In the genomic region with DNA sequence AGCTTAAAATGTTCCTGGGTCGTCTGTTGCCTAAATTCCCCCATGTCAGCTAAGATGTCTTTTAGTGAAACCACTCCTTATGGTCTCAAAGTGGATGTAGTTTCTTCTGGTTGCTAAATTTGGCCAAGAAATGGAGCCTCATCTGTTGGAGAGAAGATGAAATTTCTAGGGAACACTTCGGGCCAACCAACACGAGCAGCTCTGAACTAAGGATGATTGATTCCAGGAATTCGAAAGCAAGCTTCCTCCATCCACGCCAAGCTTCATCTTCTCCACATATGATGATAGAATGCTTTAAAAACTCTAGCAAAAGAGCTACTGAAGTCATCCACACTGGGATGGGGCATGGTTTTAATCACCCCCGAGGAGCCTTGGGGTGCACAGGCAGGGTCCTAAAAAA, we compare ENCODE assay signal across 19 mouse cellular contexts.
DNase-seq lines count a peak whose midpoint lies in the region; ATAC-seq and TF ChIP-seq lines count a peak whose summit lies in the region.
"Had no signal": no experiment of that assay in that cellular context is flagged by ENCODE, and none has a peak within 500 bp of the region (broad histone marks: within the 10 kb centered on the region; RNA-seq: fewer than 3 reads in every experiment).

No protein-coding gene starts in this region.

- peak overlapping the region; percentile 77 for H3K27ac ChIP-seq in embryonic facial prominence, embryonic 14.5 days (replicated peaks; ENCODE audit: low read depth, low read length)
- H3K27ac ChIP-seq in embryonic facial prominence, embryonic 10.5 days (replicated peaks) = no peak overlapping the region
- H3K27ac ChIP-seq in heart, postnatal 0 days (ENCODE audit: low read depth) = peak overlapping the region; percentile 35; the same call in 1 of the 2 replicates
- H3K27ac ChIP-seq in heart, embryonic 12.5 days (ENCODE audit: poor library complexity, severe bottlenecking) = no peak overlapping the region
- H3K27ac ChIP-seq in stomach, embryonic 16.5 days (ENCODE audit: low read length) = 0 out of 2 replicates have a peak overlapping the region, but pooled peaks have one; percentile 40
- H3K27ac ChIP-seq in stomach, postnatal 0 days (replicated peaks) = no peak overlapping the region
- no peak overlapping the region for H3K27ac ChIP-seq in hindbrain, embryonic 12.5 days
- H3K27ac ChIP-seq: embryonic facial prominence, embryonic 13.5 days; forebrain, embryonic 10.5 days; forebrain, embryonic 15.5 days; gastrocnemius, adult 2 months; heart, embryonic 10.5 days; hindbrain, embryonic 13.5 days; hindbrain, postnatal 0 days had no signal

- H3K4me3 ChIP-seq in embryonic facial prominence, embryonic 14.5 days (ENCODE audit: low read depth, low read length) = no peak overlapping the region
- H3K4me3 ChIP-seq in embryonic facial prominence, embryonic 10.5 days = no peak overlapping the region
- H3K4me3 ChIP-seq in heart, postnatal 0 days (ENCODE audit: low read depth, low read length) = no peak overlapping the region
- H3K4me3 ChIP-seq in heart, embryonic 12.5 days = no peak overlapping the region
- H3K4me3 ChIP-seq in stomach, embryonic 16.5 days (replicated peaks; ENCODE audit: low read length) = no peak overlapping the region
- no peak overlapping the region for H3K4me3 ChIP-seq in stomach, postnatal 0 days (ENCODE audit: low read depth, low read length)
- H3K4me3 ChIP-seq in hindbrain, embryonic 12.5 days = no peak overlapping the region
- H3K4me3 ChIP-seq: embryonic facial prominence, embryonic 13.5 days; erythroblast, embryonic 14.5 days; forebrain, embryonic 10.5 days; forebrain, embryonic 15.5 days; gastrocnemius, adult 2 months; heart, embryonic 10.5 days; hindbrain, embryonic 13.5 days had no signal

- H3K4me1 ChIP-seq in embryonic facial prominence, embryonic 14.5 days (ENCODE audit: control insufficient read depth, insufficient read depth, low read length) = no peaks in the 10 kb centered on the region
- no peaks in the 10 kb centered on the region for H3K4me1 ChIP-seq in embryonic facial prominence, embryonic 10.5 days
- no peaks in the 10 kb centered on the region for H3K4me1 ChIP-seq in heart, postnatal 0 days (ENCODE audit: control insufficient read depth, insufficient read depth)
- no peaks in the 10 kb centered on the region for H3K4me1 ChIP-seq in heart, embryonic 12.5 days (replicated peaks)
- no peaks in the 10 kb centered on the region for H3K4me1 ChIP-seq in stomach, embryonic 16.5 days (ENCODE audit: control insufficient read depth, insufficient read depth, low read length)
- H3K4me1 ChIP-seq in stomach, postnatal 0 days (replicated peaks; ENCODE audit: control insufficient read depth, insufficient read depth) = no peaks in the 10 kb centered on the region
- H3K4me1 ChIP-seq in hindbrain, embryonic 12.5 days = no peaks in the 10 kb centered on the region
- H3K4me1 ChIP-seq: forebrain, embryonic 10.5 days; forebrain, embryonic 15.5 days; heart, embryonic 10.5 days; hindbrain, embryonic 13.5 days had no signal

- no peaks in the 10 kb centered on the region for H3K36me3 ChIP-seq in embryonic facial prominence, embryonic 14.5 days (ENCODE audit: control insufficient read depth, insufficient read depth, low read length)
- no peaks in the 10 kb centered on the region for H3K36me3 ChIP-seq in embryonic facial prominence, embryonic 10.5 days (replicated peaks)
- no peaks in the 10 kb centered on the region for H3K36me3 ChIP-seq in heart, postnatal 0 days (replicated peaks; ENCODE audit: control insufficient read depth, insufficient read depth, low read length)
- H3K36me3 ChIP-seq in heart, embryonic 12.5 days = no peaks in the 10 kb centered on the region
- H3K36me3 ChIP-seq in stomach, embryonic 16.5 days (ENCODE audit: control insufficient read depth, insufficient read depth, low read length) = no peaks in the 10 kb centered on the region
- no peaks in the 10 kb centered on the region for H3K36me3 ChIP-seq in stomach, postnatal 0 days (ENCODE audit: control insufficient read depth, insufficient read depth, low read length)
- H3K36me3 ChIP-seq in hindbrain, embryonic 12.5 days = no peaks in the 10 kb centered on the region
- H3K36me3 ChIP-seq: embryonic facial prominence, embryonic 13.5 days; forebrain, embryonic 10.5 days; forebrain, embryonic 15.5 days; G1E; heart, embryonic 10.5 days; hindbrain, embryonic 13.5 days had no signal

- no peaks in the 10 kb centered on the region for H3K27me3 ChIP-seq in embryonic facial prominence, embryonic 14.5 days (replicated peaks; ENCODE audit: control insufficient read depth, insufficient read depth, low read length)
- H3K27me3 ChIP-seq in embryonic facial prominence, embryonic 10.5 days (replicated peaks; ENCODE audit: low read depth, poor library complexity, severe bottlenecking) = no peaks in the 10 kb centered on the region
- H3K27me3 ChIP-seq in heart, postnatal 0 days (ENCODE audit: control insufficient read depth, insufficient read depth, low read length) = no peaks in the 10 kb centered on the region
- H3K27me3 ChIP-seq in heart, embryonic 12.5 days (replicated peaks) = no peaks in the 10 kb centered on the region
- no peaks in the 10 kb centered on the region for H3K27me3 ChIP-seq in stomach, embryonic 16.5 days (ENCODE audit: control insufficient read depth, insufficient read depth, low read length)
- no peaks in the 10 kb centered on the region for H3K27me3 ChIP-seq in stomach, postnatal 0 days (ENCODE audit: control insufficient read depth, insufficient read depth, low read length)
- no peaks in the 10 kb centered on the region for H3K27me3 ChIP-seq in hindbrain, embryonic 12.5 days
- H3K27me3 ChIP-seq: embryonic facial prominence, embryonic 13.5 days; forebrain, embryonic 15.5 days; hindbrain, embryonic 13.5 days had no signal

- H3K4me2 ChIP-seq in embryonic facial prominence, embryonic 14.5 days (ENCODE audit: low read depth, low read length) = no peak overlapping the region
- H3K4me2 ChIP-seq in heart, postnatal 0 days (ENCODE audit: low read depth, low read length) = no peak overlapping the region
- no peak overlapping the region for H3K4me2 ChIP-seq in heart, embryonic 12.5 days
- H3K4me2 ChIP-seq in stomach, embryonic 16.5 days (ENCODE audit: low read depth, low read length) = no peak overlapping the region
- H3K4me2 ChIP-seq in stomach, postnatal 0 days (replicated peaks; ENCODE audit: low read depth) = no peak overlapping the region
- no peak overlapping the region for H3K4me2 ChIP-seq in hindbrain, embryonic 12.5 days (replicated peaks)
- H3K4me2 ChIP-seq: embryonic facial prominence, embryonic 13.5 days; forebrain, embryonic 15.5 days; hindbrain, embryonic 13.5 days had no signal

- TF ChIP-seq EP300 in heart, postnatal 0 days (IDR thresholded peaks at IDR 0.05; ENCODE audit: low read depth) = no peak
- TF ChIP-seq EP300 in stomach, postnatal 0 days (optimal IDR thresholded peaks at IDR 0.05) = no peak

- no peak for TF ChIP-seq CTCF in heart, postnatal 0 days (IDR thresholded peaks at IDR 0.05; ENCODE audit: low read depth)
- no peak for TF ChIP-seq CTCF in stomach, postnatal 0 days (IDR thresholded peaks at IDR 0.05; ENCODE audit: low read depth)

- WGBS in embryonic facial prominence, embryonic 14.5 days = 59% methylated on average over 6 of the region's 6 CpGs
- WGBS in embryonic facial prominence, embryonic 10.5 days = 90% methylated on average over 6 of the region's 6 CpGs
- 72% methylated on average over 6 of the region's 6 CpGs for WGBS in heart, postnatal 0 days
- 82% methylated on average over 6 of the region's 6 CpGs for WGBS in heart, embryonic 12.5 days
- 61% methylated on average over 6 of the region's 6 CpGs for WGBS in stomach, embryonic 16.5 days
- 65% methylated on average over 6 of the region's 6 CpGs for WGBS in stomach, postnatal 0 days
- 87% methylated on average over 6 of the region's 6 CpGs for WGBS in hindbrain, embryonic 12.5 days

- ATAC-seq in embryonic facial prominence, embryonic 14.5 days (ENCODE audit: low read depth) = no peak; the same call in 1 of the 2 replicates
- no peak for ATAC-seq in heart, postnatal 0 days (ENCODE audit: insufficient read depth, low read depth)
- ATAC-seq in heart, embryonic 12.5 days (ENCODE audit: insufficient number of reproducible peaks, low FRiP score) = no peak
- no peak for ATAC-seq in stomach, embryonic 16.5 days (ENCODE audit: insufficient read depth, low FRiP score)
- ATAC-seq in stomach, postnatal 0 days (ENCODE audit: low FRiP score, low TSS enrichment) = no peak
- no peak for ATAC-seq in hindbrain, embryonic 12.5 days (ENCODE audit: low FRiP score)
- ATAC-seq: CD4-positive, CD25-positive, alpha-beta regulatory T cell, adult 4 months; forebrain, embryonic 15.5 days had no signal

- H3K9me3 ChIP-seq in embryonic facial prominence, embryonic 14.5 days (ENCODE audit: control insufficient read depth, low read length) = no peaks in the 10 kb centered on the region
- H3K9me3 ChIP-seq in embryonic facial prominence, embryonic 10.5 days = no peaks in the 10 kb centered on the region
- no peaks in the 10 kb centered on the region for H3K9me3 ChIP-seq in heart, postnatal 0 days (replicated peaks; ENCODE audit: control insufficient read depth, low read length)
- no peaks in the 10 kb centered on the region for H3K9me3 ChIP-seq in heart, embryonic 12.5 days (replicated peaks)
- no peaks in the 10 kb centered on the region for H3K9me3 ChIP-seq in stomach, embryonic 16.5 days (replicated peaks; ENCODE audit: control insufficient read depth, low read length)
- no peaks in the 10 kb centered on the region for H3K9me3 ChIP-seq in stomach, postnatal 0 days (ENCODE audit: control insufficient read depth, low read length)
- H3K9me3 ChIP-seq in hindbrain, embryonic 12.5 days (replicated peaks) = no peaks in the 10 kb centered on the region
- H3K9me3 ChIP-seq: embryonic facial prominence, embryonic 13.5 days; forebrain, embryonic 10.5 days; forebrain, embryonic 15.5 days; G1E; heart, embryonic 10.5 days; hindbrain, embryonic 13.5 days had no signal

- peak; percentile 73 for DNase-seq in embryonic facial prominence, embryonic 14.5 days (ENCODE audit: low spot score)
- DNase-seq in embryonic facial prominence, embryonic 10.5 days (ENCODE audit: low spot score) = no peak
- DNase-seq in heart, postnatal 0 days (ENCODE audit: low spot score) = no peak
- no peak for DNase-seq in stomach, postnatal 0 days (ENCODE audit: low spot score)
- DNase-seq: B cell, adult 2 months; cerebellum, adult 11 months had no signal

- no peak overlapping the region for H3K9ac ChIP-seq in embryonic facial prominence, embryonic 14.5 days (ENCODE audit: low read depth, low read length)
- H3K9ac ChIP-seq in heart, postnatal 0 days (replicated peaks; ENCODE audit: low read depth, low read length) = no peak overlapping the region
- H3K9ac ChIP-seq in heart, embryonic 12.5 days = no peak overlapping the region
- H3K9ac ChIP-seq in stomach, embryonic 16.5 days (ENCODE audit: low read length) = no peak overlapping the region
- no peak overlapping the region for H3K9ac ChIP-seq in stomach, postnatal 0 days (ENCODE audit: low read length)
- no peak overlapping the region for H3K9ac ChIP-seq in hindbrain, embryonic 12.5 days
- H3K9ac ChIP-seq: embryonic facial prominence, embryonic 13.5 days; forebrain, embryonic 15.5 days; hindbrain, embryonic 13.5 days had no signal

Comparison
In these comparisons a context has a peak if more than half of its experiments do, and no peak if none do; other contexts are left out.
1. H3K27ac ChIP-seq: peak in embryonic facial prominence, embryonic 14.5 days (single experiment), heart, postnatal 0 days (single experiment) and stomach, embryonic 16.5 days (single experiment); none in embryonic facial prominence, embryonic 10.5 days (single experiment), heart, embryonic 12.5 days (single experiment), stomach, postnatal 0 days (single experiment) and hindbrain, embryonic 12.5 days (single experiment).